Mouse (Mus musculus) right cerebral cortex, postnatal 36 days (tissue): Measurements from ENCODE around the gene Foxp1.

Source experiments
- DNase-seq, 2 experiments: peaks; one replicate each; pipeline ENCODE4 v3.0.0; 2022; ENCODE audit warnings: low spot score in 2 of 2, mixed read lengths in 1 of 2

The Foxp1 gene

DNA sequence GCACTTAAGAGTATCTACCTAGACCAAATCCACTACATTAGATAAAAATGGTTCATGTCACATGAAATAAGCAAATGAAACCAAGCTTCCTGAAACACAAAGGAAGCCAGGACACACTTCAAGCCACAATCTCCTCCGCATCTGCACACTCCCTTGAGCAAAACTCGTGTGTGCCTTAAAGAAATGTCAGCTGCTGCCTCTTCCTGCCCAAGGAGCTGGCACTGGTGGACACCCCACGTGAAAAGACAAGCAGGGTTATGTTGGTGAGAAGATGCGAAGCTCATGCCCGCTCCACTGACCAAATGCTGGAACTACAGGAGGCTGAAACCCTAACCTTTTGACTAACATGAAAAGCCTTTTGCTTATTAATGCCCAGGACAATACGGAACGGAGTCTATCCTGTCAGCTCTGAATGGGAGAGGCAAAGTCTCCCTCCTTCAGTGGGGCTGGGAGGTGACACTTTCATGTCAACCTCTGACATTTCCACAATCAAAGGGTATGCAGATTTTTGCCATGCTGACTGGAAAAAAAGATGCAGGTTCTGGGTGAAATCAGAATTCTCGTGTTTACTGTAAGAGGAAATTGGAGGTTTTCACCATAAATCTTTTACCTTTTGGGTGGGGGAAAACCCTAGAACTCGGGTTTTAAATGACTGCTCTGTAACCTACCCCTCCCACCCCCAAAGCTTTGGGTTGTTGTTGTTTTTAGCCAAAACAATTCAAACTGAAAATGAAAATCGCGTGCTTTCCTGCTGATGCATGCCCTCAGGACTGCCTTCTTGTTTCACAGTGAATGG, 261.4 kb downstream of the Foxp1 start:
- DNase-seq = no peak

DNA sequence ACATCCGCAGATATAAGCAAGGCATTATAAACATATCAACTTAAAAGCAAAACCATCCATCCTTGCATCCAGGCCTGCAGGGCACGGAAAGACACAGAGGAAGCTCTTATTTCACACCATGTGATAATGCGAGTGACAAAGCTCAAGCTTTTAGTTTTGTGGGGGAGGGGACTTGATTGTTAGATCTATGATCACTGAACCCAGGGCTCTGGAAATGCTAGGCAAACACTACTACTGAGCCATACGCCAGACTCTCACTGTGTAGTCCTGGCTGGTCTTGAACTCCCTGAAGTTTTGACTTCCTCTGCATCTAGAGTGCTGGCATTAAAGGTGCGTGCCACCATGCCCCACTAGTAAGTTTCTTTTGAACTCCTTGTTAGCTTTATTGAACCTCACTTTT, 264.2 kb downstream of the Foxp1 start:
- no peak for DNase-seq

DNA sequence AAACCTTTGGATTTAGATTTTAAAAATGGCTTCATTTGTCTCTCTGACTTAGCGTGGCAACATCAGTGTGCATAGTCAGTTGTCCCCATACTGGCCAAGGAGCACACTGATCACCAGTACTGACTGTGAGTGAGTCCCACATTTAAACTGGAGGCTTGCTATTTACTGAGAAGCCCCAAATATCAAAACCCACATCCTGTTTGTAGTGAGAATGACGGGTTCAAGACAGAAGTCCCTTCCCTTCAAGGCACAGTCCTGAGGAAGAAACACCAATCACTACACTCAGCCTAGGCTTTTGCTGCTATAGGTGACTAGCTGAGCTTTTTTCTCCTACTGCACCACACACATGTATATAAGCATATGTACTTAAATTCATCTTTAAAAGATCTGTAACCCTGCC, 264.8 kb downstream of the Foxp1 start:
- DNase-seq = no peak

DNA sequence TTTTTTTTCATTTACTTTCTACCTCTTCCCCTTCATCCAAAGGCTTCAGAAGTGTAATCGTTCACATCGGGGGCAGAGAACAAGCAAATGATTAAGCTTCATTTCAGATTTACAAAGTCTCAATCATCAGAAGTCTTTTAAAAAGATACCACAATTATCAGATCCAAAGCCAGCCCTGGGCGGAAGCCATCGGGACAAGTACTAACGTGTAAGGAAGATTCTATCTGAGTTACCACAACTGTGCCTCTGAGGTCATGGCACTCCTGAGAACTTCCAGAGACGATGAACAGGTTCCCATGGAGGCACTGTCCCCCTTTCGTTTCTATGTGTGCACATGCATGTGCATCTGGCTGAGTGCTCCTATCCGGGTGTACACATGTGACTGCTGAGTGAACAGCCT, 269.2 kb downstream of the Foxp1 start:
- DNase-seq = no peak

DNA sequence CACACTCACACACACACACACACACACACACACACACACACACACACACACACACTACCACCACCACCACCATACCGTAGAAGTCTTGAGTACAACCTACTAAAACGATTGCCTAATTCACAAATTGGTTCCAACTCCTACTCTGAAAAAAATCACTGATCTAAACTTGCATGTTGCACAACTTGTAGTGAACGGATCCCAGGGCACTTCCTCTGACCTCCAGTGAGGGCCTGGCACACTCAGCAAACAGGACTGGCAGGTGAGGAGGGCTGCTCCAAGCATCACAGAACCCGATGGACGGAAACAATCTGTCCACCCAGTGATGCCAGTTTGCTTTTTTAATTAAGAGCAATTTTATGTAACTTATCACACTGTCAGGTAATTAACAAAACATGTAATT, 269.7 kb downstream of the Foxp1 start:
- no peak for DNase-seq

DNA sequence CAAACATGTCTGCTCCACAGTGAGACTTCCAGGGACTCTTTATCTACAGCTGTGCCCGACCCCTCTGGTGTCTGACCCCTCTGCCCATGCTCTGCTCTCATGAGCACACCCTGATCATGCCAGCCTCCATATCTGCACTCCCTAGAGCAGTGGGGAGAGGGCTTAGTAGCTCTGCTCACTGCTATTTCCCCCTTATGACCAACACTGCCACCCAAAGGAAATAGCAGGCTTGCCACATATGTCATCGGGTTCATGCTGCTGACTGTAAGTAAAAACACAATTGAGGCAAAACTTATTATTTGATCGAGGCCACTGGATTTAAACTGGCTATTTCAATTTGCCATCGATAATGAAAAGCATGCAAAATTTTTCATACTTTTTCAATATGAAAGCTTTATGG, 270.6 kb downstream of the Foxp1 start:
- DNase-seq = no peak

DNA sequence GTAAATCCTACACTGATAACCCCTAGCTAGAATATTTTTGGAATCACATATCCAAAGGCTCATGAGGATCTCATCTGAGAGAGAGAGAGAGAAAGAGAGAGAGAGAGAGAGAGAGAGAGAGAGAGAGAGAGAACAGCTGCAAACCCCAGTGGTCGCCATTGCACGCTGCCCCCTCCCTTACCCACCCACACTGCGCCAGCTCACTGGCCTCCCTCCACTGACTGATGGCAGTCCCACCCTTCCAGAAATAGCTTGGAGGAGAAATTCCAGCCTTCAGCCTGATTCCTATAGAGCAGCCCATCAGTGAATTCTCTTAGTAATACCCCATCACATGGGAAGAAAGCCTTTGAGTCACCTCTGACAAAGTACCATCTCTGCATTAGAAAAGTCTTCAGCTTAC, 271.3 kb downstream of the Foxp1 start:
- no peak for DNase-seq

DNA sequence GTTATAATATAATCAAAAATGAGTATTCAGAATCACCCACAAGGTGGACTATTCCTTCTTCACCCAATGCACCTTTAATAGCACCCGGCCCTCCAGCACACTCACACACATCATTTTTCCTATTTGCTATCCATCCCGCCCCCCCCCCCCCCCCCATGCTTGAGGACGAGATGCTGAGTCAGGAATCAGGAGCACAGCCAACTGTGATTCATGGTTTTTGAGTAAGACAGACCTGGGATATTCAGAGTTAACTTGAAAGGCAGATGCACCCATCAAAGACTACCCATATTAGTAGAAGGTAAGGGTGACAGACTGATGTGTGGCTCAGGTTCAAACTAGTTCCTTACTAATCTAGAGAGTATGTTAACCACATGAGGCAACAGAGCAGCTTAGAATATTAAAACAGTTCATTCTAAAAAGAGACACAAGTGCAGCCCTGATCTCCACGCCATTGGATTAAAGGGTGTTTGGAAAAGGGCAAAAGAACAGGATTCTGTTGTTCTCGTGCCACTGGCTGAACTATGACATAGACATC, 273.0 kb downstream of the Foxp1 start:
- no peak for DNase-seq

DNA sequence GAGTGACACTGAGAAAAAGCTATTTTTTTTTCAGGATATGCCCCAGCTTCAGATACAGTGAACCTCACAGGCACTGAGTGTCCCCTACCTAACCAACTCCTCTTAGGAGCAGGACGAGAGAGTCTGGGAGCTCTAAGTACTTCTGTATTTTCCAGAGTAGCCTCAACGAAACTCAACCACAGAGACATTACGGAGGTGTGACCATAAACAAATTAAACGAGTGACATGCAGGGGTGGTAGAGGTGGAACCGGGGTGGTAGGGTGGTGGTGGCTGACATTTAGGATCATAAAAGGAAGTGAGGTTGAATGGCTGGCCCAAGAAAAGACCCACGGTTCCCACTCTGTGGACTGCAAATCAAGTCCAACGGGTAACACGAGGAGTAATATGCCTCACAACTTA, 274.1 kb downstream of the Foxp1 start:
- no peak for DNase-seq

DNA sequence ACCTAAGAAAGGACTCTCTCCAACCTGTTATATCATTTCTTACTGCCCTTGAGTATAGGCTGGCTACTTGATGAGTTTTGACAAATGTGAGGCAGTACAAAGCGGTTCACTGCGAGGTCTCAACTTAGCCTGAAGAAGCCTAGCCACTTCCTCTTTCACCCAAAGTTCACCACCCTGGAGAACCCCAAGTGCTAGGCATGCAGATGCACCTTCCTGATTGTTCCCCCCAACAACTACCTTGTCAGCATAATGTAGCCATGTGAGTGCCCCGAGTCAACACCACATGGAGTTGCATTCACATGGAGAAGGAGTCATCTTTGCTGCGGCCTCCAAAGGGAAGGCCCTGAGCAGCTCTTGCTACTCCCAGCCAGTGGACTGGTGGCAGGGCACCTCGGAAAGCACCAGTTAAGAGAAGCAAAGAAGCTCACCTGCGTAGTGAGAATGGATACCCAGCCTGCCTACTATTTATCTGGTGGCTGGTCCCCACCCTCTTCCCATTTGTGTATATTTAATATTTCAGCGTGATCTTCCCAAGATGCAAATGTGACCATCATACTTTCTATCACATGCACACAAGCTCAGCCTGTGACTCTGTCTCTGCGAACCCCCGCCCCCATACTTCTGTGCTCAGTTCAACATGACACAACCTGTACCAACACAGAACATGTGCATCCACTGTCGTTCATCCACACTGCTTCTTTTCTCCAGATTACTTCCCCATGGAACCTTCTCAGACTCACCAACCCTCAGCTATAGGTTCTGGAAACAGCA, 280.7 kb downstream of the Foxp1 start:
- DNase-seq = no peak

DNA sequence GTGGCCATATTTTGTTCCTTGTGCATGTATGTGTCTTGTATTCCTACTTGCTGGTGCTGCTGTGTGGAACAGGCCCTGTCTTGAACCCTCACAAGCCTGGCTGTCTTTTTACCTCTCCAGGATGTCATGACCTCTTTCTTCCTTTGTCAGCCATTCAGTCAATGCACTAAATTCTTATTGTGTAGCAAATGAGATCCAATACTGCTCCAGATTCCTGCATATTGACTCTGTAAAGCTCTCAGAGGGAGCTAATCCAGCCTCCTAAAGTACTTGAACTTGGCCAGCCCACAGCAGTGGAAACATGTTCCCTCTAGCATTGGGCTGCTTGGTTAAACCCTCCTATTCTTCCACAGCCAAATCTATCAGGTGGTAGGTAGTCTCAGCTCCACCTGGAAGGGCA, 281.8 kb downstream of the Foxp1 start:
- DNase-seq = no peak

DNA sequence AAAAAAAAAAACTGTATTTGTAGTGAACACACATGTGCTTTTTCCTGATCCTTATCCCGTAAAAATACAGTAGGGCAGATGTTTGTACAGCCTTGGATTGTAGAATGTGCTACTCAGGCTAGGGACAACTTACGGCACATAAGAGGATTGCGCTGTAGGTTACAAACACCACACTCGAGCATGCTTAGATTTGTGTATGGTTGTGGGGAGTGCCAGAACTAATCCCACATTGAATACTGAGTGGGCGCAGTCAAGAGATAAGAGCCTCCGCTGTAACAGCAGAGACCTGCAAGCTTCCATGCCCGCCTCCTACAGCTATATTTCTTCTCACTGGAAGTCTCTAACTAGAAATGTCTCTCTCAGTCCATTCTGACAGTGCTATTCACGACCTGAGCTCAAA, 286.9 kb downstream of the Foxp1 start:
- DNase-seq = no peak

DNA sequence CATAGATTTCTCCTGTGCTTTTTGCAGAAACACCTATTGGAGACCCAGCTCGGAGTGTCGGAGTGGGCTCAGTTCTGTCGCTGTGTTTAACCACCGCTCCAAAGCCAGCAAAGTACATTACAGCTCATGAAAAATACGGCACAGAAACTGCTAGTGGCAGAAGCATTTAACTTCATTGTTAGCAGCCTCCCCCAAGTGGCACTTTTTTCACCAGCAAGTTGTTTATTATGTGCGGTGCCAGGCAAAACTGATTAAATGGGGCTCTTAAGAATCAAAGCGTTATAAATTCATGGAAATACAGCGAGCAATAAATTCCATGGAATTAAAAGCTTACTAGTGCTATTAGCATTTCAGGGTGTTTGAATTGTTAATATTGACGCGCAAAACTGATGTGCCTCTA, 289.1 kb downstream of the Foxp1 start:
- DNase-seq = no peak

DNA sequence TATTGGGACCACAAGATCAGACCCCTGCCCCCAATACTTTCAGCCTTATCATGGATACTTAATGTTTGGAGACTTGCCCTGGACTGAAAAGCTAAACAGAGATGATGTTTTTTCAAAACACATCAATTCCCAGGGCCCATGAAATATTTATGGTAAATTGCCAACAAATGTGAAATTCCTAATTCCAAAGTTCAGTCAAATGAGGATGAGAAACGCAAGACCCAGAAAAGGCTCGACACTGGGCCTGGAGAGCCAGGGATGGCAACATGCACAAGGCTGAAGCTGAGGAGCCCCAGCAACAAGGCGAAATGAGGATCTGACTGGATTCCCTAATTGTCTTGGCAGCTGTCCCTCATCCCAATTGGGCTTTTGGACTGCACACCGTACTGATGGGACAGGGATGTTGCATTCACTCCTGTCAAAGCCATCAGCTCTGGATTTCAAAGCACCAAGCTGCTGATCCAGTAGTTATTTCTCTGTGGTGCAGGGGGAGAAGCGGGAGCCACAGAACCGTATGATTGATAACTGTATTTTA, 294.1 kb downstream of the Foxp1 start:
- no peak for DNase-seq

DNA sequence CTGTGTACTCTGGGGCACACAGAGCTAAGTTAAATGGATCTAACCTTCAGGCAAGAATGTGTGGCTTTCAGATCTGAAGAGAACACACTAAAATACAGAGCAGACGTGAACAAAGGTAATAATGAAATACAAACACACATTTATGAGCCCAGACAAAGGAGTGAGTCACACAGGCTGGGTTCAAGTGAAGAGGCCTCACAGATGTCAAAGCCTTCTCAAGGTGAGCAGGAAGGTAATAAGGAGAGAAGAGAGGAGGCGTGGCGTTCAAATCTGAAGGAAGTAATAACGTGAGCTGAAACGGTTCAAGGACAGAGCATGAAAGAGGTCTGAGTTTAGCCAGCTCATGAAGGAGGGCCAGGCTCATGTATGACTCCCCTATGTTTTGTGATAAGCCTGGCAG, 301.4 kb downstream of the Foxp1 start:
- no peak for DNase-seq

DNA sequence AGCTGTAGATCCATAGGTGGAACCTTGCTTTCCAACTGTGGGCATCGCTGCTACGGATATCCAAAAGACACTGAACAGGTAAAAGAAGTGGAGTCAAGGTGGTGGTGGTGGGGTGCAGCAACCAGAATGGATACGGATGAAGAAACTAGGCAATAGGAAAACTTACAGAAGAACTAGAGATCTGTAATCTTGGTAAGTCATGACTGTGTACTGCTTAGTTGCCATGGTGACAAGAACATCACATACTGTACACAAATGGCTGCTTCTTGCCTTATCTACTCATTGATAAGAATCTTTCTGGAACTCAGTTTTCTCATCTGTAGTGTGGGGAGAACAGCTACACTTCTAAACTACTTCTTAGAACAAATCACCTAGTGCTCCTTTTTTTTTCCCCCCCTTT, 302.0 kb downstream of the Foxp1 start:
- no peak for DNase-seq

DNA sequence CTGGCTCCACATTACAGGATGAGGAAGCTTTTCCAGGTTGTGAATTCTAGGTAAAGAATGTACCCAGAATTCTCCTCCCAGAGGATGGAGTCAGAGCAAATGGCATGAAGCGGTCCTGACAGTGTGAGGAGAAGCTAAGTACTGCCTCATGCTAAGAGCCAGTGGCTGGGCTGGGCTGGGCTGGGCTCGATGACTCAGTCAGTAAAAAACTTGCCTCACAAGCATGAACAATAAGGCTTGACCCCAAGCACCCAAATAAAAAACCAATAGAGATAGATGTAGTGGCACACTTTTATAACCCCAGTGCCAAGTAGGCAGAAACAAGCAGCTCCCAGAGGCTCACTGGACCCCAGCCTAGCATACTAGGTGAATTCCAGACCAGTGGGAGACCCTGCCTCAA, 304.7 kb downstream of the Foxp1 start:
- DNase-seq = no peak

DNA sequence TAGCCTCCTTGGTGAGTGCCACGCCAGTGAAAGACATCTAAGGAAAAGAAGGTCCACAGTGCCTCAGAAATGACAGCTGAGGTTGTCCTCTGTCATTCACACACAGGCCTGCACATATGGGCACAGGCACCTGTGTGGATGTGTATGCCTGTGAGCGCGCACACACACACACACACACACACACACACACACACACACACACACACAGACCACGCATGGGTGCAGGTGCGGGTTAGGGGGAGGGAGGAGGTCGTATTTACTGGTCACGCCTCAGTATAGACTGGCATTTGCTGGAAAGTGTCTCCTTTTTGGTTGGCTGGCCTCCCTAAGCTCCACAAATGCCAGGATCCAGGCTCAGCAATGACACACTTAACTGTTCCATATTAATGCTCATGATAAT, 305.4 kb downstream of the Foxp1 start:
- no peak for DNase-seq

DNA sequence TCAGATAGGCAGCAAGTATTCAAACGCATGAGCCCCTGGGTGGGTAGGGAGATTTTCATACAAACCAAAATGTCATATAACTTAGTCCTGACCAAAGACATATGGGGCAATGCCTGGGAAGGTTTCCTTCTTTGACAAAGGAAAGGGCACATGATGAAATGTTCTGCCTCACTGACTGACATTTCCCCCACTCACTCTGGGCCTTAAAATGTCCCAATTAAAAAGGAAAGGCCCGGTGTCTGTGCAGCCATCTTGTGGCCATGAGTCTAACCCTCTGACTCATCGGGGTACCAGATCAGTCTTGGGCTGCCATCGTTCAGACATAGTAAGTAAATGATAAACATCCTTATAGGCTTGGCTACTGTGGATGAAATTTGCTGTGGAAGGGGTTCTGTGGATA, 310.1 kb downstream of the Foxp1 start:
- DNase-seq = no peak

DNA sequence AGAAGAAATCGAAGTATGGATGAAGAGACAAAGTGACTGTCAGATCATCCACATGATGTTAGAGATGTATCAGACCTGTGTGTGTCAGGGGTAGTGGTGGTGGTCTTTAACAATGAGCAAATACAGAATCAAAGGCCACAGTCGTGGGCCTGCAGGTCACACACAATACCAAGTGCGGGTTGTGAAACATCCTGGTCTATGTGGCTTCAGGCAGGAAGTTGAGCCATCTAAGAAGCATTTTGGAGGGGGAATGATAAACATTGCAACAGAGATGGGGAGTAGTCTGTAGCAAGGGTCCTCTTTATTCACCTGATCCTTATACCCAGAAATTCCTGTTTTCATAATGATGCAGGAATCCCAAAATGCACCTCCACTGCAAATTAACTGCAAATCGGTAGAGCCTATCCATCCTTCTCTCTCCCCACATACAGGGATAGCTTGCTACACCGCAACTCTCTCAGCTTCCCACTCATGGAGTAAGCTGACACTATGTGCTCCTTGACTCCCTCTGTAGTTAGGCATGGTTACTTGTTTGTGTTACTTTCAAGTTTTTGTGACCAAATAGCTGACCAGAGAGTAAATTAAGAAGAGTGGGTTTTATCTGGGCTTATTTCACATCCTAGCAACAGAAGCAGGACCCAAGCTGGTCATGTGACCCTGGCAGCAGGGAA, 310.7 kb downstream of the Foxp1 start:
- no peak for DNase-seq

DNA sequence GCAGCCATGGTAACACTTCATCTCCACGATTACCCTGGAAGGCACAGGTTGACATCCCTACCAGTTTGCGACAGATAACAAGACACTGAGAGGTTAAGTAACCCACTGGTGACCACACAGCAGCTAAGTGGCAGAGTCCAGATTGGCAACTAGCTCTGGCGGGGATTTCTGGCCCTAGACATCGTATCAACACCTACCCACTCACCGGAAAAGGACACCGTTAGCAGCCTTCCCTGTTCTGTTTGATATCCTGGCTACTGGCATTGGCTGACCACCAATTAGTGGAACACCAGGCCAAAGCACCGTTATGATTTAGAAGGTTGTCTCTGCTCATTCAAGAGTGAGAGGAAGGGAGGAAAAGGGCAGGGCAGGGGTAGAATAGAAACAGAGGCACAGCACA, 312.4 kb downstream of the Foxp1 start:
- no peak for DNase-seq

DNA sequence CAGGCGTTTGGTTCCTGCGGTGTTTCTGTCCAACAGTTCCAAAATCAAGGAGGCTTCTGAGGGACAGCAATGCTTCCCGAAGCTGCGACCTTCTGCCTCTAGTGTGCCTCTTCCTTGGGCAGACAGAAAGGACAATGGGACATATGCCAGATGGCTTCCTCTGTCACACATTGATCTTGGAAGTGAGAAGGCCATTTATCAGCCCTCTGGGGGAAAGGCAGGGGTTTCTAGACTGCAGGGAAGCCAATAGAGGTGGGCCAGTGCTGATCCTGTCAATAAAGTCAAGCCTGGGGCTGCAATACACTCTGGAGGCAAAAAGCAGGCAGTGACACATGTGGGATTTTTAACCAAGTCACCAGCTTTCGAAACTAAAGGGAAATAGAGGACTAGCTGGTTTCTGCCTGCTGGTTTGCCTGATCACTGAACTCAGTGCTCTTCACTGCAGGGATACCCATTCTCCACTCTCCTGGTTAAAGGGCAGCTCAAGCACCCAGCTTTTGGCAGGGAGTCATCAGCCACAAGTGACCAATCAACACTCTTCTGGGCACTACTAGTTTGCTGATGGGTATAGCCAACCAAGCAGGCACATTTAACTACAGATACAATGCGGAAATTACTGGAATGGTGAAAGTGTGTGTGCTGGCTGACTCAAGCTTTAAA, 315.2 kb downstream of the Foxp1 start:
- no peak for DNase-seq
